Mouse (Mus musculus) left cerebral cortex, postnatal 4 days (tissue): Measurements from ENCODE around the gene 3110082I17Rik. TPM values are rescaled to one million over a fixed set of nuclear protein-coding genes. Genes with fewer than 3 reads are reported as not detected.

Source experiments
- DNase-seq: peaks from one replicate; pipeline ENCODE4 v3.0.0-alpha.2; 2022
- intact Hi-C: fragments of 180-260 bp; cut with DNase I; formaldehyde crosslinking; loops from one replicate; pipeline ENCODE4 v1.15.1; 2025
- total RNA-seq, 2 experiments: library from RNA; stranded (reverse); gene quantifications; 2 replicates each; pipeline ENCODE4 v1.2.3; 2021

The 3110082I17Rik gene
- total RNA-seq, 2 experiments from 2014 or later = 18.0 to 19.2 TPM

DNA sequence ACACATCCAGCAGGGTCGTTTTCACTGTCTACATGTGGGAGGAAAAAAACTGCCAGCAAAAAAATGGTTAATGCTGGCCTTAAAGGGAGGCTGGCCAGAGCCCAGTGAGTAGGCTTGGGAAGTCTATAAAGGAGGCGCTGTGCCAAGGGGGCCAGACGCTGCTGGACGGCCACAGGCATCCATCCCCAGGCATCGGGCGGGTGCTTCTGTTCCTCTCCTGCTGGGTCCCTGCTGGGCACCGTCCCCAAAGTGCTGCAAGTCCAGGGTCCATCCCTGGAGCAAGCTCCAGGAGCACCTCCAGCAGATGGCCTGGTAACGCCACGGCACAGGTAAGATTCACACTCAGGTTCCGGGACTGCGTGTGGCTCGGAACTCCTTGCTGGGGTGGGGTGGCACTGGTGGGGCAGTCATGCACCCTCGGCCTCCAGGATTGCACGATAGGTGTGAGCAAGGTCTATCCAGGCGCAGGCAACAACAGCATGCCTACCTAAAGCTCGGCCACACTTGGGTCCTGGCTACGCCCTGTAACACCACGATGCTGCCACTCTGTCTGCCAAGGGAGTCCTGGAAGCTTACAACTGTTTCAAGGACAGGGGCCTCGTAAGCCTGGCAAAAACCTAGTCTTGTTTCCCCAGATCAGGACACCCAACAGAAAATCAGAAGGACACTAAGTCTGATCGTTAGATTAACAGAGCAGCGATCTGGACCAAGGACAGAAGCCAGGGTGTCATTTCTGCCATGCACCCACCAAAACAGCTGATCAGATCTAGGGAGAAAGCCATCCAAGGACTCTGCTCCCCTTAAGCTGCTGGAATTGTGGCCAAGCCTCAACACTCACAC, 37.1 kb downstream of the 3110082I17Rik start, which contains the start of gene Gper1:
Gene Gper1 (plus strand): TSS at position 126 of the 840 bp plus-strand sequence.
- intact Hi-C loops = no loop called here
- DNase-seq = peak; percentile 90

DNA sequence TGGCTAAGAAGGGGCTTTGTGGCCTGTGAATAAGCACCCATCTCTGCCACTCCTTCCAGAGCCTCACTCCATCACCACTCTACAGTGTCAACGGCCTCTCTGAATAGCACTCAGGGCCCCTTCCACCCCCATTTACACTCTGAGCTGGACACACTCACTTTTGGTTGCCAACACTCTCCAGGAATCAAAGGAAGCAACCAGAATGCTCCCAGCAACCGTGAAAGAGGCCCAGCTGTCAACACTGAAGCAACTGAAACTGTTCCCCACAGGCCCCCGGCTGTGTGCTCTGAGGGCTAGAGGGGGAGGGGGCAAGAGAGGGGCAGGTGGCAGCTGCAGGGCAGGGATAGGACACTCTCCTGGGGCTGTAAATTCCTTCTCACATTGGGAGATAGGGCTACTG, 41.7 kb downstream of the 3110082I17Rik start:
- intact Hi-C loops = no loop called here
- peak; percentile 70 for DNase-seq

DNA sequence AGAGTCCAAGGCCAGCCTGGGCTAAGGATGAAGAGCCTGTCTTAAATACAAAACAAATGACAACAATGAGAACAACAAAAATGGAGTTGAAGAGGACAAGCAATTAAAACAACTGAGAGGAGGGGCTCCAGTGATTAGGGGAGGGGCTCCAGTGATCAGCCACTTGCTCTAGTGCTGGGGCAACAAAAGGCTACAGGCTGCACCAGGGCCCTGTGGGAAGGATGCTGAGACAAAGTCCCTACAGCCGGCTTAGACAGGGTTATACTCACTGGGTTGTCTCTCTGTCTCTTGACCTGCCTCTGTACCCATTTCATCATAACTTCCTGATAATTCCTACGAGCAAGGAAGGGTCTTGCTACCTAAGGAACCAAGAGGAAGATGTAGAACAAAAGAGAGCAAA, 42.2 kb downstream of the 3110082I17Rik start:
- DNase-seq = no peak
- intact Hi-C loops = no loop called here

DNA sequence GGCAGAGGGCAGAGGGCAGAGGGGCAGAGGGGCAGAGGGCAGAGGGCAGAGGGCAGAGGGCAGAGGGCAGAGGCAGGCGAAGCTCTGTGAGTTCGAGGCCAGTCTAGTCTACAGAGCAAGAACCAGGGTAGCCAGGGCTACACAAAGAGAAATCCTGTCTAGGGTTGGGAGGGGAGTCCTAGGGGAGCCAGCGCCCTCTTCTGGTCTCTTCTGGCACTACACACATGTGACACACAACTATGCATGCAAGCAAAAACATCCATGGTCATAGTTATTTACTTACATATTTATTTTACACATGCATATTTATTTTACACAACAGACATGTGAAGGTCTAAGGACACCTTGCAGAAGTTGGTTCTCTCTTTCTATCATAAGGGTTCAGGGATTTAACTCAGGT, 42.8 kb downstream of the 3110082I17Rik start:
- intact Hi-C loops = no loop called here

DNA sequence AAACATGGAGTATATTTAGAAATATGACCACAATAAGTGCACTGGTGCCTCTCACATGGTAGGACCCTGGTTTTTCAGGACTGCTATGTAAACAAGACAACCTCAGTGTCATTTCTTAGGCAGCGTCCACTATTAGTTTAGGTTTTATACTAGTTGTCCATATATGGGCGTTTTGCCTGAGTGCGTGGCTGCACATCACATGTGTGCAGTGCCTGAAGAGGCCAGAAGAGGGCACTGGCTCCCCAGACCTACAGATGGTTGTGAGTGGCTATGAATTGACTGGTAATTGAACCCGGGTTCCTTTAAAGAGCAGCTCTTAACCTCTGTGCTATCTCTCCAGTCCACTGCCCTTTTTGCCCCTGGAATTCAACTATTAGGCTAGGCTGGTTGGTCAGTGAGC, 43.4 kb downstream of the 3110082I17Rik start:
- intact Hi-C loops = no loop called here
- DNase-seq = no peak

More for the DNA sequence above, 42.8 kb downstream of the 3110082I17Rik start:
- no peak for DNase-seq

DNA sequence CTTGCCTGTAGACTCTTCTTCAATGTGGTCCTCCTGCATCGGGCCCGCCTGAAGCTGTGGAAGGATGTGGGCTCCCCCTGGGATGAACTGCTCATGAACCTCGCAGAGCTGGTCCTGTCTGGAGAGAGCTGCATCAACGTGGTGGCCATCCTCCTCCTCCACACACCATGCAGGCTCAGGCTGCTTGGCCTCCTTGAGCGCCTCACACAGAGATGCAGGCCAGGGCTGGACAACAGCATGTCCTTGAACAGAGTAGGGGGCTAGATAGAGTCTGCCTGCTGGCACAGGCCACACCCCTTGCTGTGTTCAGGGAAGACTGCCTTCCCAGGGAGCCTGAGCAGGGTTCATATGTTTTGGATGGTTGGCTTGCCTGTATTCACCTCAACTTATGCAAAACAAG, 45.3 kb downstream of the 3110082I17Rik start:
- intact Hi-C loops = no loop called here
- no peak for DNase-seq

DNA sequence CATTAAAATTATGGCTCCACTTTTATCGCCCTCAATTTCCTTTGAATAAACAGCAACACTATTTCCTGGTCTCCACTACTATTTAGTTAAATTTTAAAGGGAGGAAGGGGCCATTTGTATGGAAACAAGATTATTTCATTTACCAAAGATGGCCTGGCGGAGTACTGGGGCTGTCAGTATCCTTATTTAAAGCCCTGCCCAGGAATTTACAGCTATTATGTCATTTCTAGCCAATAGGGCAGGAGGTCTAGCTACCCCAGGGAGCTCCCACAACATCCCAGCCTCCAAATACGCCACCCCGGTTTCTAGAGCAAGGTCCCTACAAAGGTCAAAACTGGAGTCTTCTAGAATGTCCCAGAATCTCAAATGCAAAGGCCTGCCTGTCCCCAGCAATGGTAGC, 46.8 kb downstream of the 3110082I17Rik start:
- intact Hi-C loops = no loop called here
- DNase-seq = no peak

DNA sequence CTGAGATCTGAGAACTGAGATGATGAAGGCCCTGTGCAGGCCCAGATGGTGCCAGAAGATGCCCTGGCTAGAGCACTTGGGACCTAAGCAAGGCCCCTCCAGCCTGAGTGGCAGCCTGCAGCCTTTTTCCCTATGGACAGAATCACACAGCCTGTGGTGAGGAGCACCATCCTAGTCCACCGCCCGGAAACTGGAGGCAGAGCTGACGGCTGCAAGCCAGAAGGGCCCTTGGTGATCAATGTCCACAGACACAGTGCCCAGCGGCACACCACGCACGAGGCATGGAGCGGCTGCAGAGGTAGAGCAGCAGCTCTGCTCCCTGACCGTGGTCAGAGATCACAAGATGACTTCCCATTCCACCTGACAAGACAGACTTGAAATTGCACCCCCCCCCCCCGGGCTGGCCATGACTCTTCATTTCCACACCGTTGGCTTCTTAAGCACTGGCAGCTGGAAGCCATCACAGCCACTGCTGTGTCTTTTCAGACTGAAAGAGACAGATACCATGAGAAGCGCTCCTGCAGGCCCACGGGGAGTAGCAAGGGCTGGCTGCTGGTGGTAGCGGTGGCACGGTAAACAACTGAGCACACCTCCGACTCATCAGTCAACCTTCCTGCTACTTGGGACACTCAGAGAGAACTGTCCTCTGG, 48.5 kb downstream of the 3110082I17Rik start:
- intact Hi-C loops = no loop called here
- DNase-seq = no peak

DNA sequence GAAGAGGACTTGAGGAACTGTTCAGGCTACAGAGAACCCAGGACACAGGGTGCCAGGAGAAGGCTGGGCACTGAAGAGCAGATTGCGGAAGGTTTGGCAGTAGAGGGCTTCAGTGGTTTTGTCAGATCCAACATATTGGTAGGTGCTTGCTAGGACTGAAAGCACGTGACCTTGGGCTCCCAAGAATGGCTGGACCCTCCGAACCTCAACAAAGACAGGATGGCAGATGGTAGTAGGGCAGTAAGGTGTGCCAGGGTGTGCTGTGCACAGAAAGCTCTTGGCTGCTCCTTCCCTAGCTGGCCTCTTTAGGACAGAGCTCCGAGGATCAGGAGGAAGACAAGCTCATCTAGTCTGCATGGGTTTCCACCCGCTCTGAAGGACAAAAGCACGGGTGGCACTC, 49.2 kb downstream of the 3110082I17Rik start:
- no peak for DNase-seq
- intact Hi-C loops = no loop called here

DNA sequence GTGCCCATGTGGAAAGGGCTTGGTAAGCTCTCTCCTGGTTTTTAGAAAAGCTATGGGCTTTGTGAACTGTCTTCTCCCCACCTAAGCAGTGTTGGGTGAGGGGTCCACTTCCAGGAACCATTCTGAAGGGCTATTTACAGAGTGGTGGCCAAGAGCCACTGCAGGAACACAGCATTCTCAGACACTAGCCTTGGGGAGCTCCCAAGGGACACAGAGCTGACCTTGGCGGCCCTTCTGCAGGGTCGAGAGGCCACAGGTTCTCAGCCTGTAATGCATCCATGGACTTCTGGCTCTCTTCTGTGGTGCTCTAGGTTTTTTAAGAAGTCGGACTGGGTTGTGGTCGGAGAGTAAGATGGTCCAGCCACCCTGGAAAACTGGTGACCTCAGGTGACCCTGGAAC, 50.3 kb downstream of the 3110082I17Rik start:
- intact Hi-C loops = no loop called here
- no peak for DNase-seq

DNA sequence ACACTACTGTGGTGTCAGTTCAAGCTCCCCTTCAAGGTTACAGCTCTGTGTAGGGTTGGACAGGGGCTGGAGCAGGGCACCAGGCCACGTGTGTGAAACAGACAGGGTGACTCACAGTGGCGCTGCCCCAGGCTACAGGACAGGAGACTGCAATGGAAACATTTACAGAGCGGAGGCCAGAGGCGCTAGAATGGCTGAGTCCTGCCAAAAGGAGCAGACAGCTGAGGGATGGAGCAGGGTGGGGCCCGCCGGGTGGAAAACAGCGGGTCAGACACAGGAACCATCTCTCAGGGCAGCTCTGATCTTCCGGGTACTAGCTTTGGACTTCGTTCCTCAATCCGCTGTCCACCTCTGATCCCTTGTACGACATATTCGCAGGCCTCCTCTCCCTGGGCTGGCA, 50.9 kb downstream of the 3110082I17Rik start:
- no peak for DNase-seq
- intact Hi-C loops = no loop called here

DNA sequence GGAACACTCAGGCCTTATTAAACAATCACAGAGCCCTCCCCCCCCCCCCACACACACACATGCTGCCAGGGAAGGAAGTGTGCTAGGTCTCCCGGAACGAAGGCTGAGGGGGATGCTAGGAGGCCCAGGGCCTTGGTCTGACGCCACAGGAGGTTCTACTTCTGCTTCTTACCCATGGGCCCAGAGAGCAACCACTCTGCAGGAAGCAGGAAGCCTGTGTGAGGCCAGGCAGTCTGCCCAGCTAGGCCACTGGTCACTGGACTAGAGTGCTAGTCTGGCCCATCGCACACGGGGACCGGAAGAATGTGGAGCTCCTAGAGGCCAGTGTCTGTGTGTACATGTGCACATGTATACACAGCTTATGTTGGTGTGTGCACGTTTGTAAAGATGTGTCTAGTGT, 51.8 kb downstream of the 3110082I17Rik start:
- intact Hi-C loops = no loop called here
- no peak for DNase-seq

DNA sequence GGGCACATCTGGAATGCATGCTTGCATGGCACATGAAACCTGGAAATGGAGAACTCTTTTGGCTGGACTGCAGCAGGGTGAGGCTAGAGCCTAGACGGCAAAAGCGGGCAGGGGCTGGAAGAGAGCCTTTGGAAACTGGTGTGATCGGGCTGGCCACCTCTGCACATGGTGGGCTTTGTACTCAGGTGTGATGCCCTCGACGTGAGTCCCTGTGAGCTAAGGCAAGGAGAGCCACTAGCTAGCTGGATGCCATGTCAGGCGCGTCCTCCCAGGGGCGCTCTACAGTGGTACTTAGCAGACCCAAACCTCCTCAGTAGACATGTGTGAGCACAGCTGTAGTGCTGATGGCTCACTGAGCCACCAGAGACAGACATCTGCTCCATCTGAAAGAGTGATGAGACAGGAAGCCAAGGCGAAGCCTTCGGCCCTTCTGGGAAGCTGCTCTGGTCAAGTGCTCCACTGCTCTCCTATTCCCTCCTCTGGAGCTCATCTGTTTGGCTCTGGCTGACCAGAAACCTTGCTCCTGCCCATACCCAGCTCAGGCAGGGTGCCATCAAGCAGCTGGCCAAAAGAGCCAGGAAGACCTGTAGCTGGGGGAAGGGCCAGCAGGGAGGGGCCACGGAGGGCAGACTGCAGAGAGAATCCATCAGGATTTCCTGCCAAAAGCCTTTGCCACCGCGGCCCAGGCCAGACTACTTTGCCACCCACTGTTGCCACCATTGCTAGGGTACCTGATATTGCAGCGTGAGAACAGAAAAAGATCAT, 53.0 kb downstream of the 3110082I17Rik start:
- intact Hi-C loops = no loop called here
- peak; percentile 75 for DNase-seq

DNA sequence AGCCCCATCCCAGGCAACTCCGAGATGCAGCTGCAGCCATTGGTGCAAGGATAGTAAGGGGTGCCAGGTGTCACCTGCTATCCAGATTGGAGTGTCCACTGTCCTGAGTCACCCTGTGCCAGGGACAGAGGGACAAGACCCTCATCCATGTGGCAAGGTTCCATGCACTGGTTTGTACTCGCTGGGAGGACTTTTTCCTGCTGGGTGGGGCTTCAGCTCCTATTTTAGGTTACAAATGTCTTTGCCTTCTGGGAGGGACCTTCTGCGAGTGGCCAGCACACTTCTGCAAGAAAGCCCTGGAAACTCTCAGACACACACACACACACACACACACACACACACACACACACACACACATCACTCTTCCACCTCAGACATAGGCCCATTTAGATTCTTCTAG, 54.4 kb downstream of the 3110082I17Rik start:
- intact Hi-C loops = no loop called here
- DNase-seq = no peak

DNA sequence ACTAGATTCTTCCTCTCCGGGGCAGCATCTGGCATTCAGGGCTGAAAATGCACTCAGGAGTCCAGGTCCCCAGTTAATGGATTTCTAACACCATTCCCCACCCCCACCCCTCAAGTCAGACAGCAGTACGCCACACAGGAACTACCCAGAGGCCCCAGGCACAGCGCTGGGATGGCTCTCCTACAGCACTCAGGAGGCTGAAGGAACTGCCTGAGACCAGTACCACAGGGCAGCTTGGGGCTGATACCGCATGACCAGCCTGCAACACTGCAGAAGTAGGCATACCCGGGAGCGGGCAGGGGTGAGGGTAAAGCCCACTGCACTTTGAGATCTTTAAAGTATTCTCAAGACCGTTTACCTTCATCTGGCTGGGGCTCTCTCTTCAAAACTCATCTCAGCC, 54.8 kb downstream of the 3110082I17Rik start:
- intact Hi-C loops = no loop called here
- DNase-seq = no peak

DNA sequence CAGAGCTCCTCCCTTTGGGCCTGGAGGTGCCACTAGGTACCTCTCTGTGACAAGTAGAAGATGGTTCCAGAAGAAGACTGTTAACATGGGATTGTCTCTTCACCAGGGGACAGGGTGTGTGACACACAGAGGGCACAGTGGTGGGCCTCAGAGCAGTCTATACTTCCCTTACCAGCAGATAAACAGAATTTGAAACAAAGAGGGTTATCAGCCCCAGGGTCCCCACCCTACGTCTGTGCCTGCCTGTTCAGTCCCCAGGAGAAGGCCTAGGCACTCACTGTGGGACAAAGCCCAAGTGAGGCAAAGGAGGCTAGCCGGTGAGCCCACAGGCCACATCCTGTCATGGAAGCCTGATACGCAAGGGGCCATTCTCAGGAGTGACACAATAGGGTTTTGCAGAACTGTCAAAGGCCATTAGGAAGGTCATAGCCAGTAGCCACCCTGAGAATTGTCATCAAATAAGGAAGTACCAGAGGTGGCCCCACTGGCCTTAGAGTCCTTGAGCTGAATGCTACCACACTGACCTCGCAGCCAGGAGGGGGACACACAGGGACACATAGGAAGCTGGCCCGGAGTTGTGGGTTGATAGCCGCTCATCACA, 55.4 kb downstream of the 3110082I17Rik start, which contains the start of gene C130050O18Rik:
Gene C130050O18Rik (plus strand): TSS at position 480 of the 601 bp plus-strand sequence.
- no peak for DNase-seq
- intact Hi-C loops = no loop called here

DNA sequence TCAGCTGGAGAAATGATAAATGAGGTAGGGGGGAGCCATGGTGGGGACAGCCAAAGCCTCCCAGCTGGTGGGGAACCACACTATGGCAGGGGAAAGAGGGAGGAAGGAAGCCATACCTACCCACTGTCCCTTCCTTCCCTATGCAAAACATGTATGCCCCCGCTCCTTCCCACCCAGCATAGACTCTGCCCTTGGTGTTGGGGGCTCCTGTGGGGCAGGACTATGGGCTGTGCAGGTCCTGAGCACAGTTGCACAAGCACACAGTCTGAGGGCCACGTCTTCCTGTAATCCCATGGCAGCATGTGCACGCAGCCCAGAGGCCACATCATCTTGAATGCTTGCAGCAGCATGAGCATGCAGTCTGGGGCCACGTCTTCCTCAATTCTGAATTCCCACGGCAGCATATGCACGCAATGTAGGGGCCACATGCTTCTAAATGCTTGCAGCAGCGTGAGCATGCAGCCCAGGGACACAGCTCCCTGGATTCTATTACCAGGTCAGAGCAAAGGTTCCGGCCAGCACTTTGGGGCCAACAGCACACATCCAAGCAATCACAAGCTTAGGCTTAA, 56.6 kb downstream of the 3110082I17Rik start:
- intact Hi-C loops = no loop called here
- no peak for DNase-seq

DNA sequence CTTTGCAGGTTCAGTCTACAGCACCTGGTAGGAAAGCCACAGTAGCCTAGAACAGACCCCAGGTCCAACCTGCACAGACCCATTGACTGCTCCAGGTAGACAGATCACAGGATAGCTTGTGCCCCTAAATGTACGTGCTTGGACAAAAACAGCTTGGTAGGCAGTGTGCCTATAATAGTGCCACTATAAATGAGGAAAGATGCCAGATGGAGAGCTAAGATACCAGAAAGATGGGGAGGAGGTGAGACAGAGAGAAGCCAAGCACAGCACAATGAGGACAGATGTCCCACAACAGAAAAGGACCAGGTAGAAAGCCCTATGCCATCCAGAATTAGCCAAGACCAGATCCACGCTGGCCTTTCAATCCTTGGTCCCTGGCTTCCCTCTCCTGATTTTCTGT, 58.2 kb downstream of the 3110082I17Rik start:
- DNase-seq = no peak
- intact Hi-C loops = no loop called here

DNA sequence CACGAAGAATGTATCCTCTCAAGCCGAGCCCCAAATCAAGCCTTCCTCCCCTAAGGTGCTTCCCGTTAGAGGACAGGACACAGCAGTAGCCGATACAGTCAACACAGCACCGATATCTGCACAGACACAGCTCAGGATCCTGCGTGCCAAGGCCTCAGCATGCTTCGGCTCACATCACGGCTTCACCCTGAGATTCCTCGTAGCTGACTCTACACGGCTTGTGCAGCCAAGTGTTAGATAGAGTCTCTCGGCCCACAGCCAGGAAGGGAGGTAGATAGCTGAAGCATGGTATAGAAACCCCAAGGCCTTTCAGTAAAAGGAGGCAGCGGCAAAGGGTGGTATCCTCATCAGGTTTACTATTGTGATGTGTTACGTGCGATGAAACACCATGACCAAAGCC, 60.3 kb downstream of the 3110082I17Rik start:
- intact Hi-C loops = no loop called here
- no peak for DNase-seq

DNA sequence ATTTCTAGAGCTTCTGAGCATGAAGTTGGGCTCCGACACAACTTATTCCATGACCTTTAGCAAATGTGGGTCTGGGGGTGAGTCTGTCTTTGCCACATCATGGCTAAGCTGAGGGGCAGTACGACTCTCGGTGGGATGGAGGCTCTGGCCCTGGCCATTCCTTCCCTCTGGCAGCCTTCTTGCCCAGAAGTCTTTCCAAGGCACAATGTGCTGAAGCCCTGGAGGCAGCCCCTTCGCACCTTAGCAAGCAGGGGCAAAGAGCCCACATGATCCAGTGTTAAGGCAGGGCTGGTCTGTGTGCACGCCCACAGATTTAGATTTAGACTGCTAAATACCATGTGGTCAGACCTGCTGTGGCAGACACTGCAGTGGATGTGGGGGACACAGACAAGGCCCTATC, 61.5 kb downstream of the 3110082I17Rik start:
- no peak for DNase-seq
- intact Hi-C loops = no loop called here
